Mouse (Mus musculus) right cerebral cortex, postnatal 14 days (tissue): ENCODE results near the gene Commd1.

ENCODE experiments used
- DNase-seq: peaks from one replicate; pipeline ENCODE4 v3.0.0; 2022

Gene Commd1

DNA sequence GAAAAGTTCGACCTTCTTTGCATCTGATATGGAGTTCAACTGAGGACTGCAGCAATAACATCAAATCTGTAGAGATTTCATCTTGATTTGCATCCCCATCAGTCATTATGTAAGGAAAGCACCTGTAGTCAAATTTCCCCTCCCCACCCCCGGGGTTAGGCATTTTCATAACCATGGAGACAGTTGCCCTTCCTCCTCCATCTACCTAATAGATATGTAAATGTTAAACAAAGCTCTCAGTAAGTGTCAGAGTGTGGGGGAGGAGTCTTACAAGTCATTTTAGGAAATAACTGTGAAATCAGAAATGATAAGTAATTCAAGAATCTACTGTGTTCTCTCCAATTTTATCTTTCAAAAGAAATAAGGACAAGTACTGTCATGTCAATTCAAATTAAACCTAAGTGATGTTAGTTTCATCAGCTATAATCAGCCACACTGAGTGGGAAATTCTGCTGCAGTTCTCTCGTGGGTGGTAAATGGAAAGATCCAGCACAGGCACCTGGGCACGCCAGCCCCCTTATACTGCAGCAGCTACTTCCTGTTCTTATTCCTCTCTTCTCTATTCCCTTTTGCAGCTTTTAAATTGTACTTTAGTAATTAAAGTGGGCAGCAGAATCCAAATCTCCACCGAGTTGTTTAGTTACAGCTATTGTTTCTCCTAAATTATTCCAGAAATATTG, 45.6 kb downstream of the Commd1 start:
- DNase-seq, result no peak

DNA sequence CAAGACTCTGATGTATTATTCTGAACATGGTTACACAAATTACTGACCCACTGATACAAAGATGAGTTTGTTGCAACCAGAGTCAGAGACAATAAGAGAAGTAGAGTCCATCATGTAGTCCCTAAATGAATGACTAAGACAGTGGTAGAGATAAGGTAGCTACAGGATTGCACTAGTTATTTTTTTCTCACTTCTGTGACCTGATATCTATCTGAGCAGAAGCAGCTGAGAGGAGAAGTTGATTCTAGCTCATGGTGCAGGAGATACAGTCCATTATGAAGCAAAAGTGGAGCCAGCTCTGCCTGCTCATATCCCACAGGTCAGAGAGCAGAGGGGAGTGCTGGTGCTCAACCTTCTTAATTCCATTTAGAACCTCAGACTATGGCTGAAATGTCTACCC, 50.0 kb downstream of the Commd1 start:
- DNase-seq, result no peak

- DNase-seq, result no peak
Observed at GRCm38 (mm10) chr11:22931320-22931905, 50.8 kb downstream of the Commd1 start.

- no peak for DNase-seq
Observed at GRCm38 (mm10) chr11:22930129-22930528, 52.1 kb downstream of the Commd1 start.

- DNase-seq, result no peak
Observed at GRCm38 (mm10) chr11:22928586-22929169, 53.5 kb downstream of the Commd1 start.

GRCm38 (mm10) chr11:22923606-22924005, 58.6 kb downstream of the Commd1 start:
- no peak for DNase-seq

DNA sequence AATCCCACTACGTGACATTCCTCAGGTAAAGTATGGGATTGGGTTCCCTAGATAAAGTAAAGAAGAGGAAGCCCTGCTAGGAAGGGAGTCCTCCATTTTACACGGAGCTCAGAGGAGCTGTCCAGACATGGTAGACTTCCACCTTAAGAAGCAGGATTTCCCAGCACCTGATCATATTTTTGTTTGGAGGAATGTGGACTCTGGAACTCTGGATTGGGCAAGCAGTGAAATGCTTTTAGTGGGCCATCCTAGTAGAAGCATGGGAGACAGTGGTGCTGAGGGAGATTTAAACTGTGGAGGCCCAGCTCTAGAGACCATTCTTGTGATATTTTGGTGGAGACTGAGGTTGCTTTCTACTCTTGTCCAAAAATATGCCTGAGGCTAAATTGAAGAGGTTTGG, 59.6 kb downstream of the Commd1 start:
- no peak for DNase-seq

DNA sequence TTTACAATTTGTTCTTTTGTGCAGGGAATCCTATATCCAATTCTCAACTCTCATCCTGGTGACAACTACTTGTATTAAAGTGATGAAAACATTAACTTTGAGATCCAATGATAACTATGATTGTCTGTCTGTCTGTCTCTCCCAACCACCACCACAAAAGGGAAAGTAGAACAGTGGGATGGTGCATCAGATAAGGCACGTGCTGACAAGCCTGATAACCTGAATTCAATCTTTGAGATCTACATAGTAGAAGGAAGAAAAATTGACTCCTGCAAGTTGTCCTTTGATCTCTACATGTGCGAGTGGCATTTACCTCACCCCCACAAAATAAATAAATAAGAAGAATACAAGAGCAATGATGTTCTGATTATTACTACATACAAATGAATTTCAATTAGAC, 62.8 kb downstream of the Commd1 start:
- DNase-seq, result no peak

DNA sequence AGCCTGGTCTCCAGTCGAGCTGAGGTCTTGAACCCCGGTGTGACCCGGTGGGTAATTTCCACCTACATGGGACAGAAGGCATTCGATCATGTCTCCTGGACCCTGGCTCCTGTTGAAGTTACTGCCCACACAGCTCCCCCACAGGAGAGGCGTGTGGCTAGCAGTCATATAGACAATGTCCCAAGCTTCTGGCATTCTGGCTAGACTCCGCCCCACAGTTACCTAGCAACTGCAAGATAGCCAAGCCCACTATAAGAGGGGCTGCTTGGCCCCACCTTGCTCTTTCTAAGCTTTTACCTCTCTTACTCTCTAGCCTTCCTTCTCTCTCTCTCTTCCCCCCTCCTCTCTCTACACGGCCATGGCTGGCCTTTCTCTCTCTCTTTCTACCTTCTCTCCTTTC, 64.4 kb downstream of the Commd1 start:
- DNase-seq, result no peak

DNA sequence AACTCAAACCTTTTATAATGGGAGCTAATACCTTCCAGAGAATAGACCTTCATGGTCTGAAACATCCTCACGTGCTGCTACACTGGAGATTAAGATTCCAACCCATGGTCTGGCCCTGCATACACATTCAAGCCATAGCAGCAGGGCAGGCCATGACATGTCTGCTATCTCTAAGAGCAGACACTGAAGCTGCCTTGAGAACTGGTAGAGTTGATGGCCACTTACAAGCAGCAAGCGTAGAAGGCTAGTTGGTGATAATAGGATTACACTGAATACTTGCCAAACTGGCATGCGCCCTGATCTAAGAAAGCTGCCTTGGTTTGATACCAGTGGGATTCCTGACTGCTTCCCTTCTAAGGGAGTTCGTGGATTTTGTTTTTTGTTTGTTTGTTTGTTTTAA, 68.4 kb downstream of the Commd1 start:
- no peak for DNase-seq

DNA sequence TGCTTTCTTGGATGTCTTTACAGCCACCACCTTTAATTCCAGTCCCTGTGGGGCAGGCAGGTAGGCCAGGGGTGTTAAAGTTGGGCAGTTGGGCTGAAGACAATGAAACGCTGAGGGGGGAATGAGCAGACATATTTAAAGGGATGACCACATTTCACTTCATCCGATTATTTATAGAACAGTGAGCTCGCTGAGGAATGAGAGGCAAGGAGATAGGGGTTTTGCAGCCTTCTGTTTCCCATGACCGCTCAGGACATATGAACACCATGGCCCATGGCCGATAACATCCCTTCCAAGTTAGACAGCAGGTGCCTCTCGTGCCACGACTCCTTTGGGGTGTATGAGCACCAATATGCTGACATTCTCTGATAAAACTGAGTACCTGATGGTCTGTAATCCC, 70.4 kb downstream of the Commd1 start:
- no peak for DNase-seq

- DNase-seq, result no peak
Observed at GRCm38 (mm10) chr11:22906453-22906865, 75.7 kb downstream of the Commd1 start.

- DNase-seq, result no peak
Observed at GRCm38 (mm10) chr11:22902923-22903322, 79.3 kb downstream of the Commd1 start.

- no peak for DNase-seq
Observed at GRCm38 (mm10) chr11:22900041-22900440, 82.1 kb downstream of the Commd1 start.

DNA sequence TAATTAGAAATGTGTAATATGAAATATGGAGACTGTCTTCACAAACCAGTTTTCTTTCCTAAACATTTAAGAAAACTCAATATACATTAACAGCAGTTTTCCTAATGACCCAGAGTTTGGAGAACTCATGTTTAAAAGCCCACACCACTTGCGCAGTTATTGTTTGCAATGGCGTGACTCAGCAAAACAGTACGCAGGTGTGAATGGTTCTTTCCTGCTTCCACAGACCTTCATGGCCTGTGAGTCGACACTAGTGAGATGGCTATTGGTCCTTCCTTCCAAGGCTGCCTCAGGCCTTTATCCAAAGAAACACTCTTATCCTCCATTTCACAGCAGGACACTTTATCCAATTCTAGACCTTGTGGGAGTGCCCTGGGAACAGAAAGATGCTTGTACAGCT, 84.5 kb downstream of the Commd1 start:
- no peak for DNase-seq

GRCm38 (mm10) chr11:22897127-22897526, 85.1 kb downstream of the Commd1 start:
- no peak for DNase-seq

DNA sequence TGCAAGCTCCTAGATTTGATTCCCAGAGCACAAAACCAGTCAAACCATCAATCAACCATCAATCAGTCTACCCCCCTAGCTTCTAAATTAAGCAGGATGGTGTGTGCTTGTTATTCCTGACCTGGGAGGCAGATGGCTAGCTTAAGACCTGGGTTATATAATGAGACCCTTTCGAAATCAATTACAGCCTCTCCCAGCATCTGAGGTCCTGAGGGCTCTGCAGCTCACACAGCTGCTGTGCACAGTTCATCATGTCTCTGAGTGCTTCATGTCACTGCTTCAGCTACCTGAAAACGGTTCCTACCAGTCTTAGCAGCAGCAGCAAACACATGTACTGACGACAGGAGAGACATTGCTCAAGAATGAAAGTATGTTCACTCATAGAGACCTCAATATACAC, 89.1 kb downstream of the Commd1 start:
- no peak for DNase-seq

DNA sequence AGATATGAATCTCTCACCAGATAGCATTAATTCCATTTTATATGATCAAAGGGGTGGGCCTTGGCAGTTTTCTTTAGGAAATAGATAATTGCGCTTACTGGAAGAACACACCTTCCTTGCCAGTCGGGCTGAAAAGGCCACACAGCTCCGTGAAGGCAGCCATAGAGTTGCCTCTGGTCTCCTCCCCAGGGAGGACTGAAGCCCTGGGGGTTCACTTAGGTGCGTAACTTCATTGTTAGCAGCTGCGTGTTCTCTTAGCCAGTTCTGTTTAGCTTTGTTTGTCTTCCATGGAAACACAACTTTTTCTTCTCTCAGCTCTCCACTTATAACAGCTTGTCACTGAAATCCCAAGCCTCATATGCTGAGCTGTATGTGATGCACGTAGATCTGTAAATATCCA, 89.7 kb downstream of the Commd1 start:
- DNase-seq, result no peak

DNA sequence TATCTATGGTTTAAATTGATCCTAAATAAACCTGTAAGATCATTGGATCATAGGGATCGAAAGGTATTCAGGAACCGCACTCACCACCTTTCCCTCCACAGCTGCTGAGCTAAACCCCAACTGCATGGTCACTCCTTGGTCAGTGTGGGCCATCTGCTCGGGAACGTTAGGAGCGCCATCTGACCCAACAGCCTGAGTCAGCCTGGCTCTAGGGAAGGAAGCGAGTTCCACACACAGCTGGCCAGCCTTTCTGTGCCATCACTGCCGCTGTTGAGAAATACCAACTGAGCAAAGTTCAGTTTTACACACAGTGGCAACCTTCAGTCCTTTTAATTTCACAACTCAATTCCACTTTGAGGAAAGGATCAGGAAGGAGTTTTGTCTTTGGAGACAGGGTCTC, 90.3 kb downstream of the Commd1 start:
- no peak for DNase-seq

GRCm38 (mm10) chr11:22891242-22891641, 90.9 kb downstream of the Commd1 start:
- no peak for DNase-seq

GRCm38 (mm10) chr11:22889224-22889623, 93.0 kb downstream of the Commd1 start:
- DNase-seq, result no peak

DNA sequence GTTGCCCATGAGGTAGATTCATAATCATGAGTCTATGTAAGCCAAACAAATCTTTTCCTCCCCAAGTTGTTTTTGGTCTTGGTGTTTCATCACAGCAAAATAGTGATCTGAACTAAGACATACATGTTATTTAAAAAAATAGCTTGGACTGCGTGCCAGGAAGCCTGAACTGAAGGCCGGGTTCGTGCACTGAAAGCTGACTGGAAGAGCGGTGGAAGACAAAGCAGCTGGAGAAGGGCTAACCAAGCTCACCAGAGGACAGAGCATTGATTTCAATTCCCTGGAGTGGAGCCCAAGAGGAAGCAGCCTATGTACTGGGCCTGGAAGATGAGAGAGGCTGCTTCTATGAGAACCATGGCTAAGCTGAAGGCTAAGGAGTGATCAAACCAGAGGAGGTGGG, 95.2 kb downstream of the Commd1 start:
- DNase-seq, result no peak

- DNase-seq, result no peak
Observed at GRCm38 (mm10) chr11:22885350-22885749, 96.8 kb downstream of the Commd1 start.

DNA sequence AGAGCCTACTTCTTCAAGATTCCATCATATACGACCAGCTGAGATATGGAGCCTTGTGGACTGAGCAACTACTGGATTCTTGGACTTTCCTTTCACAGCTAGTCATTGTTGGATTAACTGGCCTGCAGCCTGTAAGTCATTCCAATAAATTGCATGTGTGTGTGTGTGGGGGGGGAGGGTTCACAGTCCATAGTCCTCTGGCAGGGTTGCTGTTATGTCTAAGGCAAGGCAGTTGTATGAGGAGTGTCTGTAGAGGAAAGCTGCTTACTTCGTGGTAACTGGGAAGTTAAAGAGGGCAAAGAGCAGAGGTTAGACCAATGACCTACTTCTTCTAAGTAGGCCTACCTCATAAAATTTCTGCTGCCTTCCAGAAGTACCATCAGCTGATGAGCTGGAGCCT, 98.5 kb downstream of the Commd1 start:
- DNase-seq, result no peak

GRCm38 (mm10) chr11:22882926-22883325, 99.3 kb downstream of the Commd1 start:
- no peak for DNase-seq
